In genomic region chr10:60218033-60218590, GRCm38 (mm10) we compare ENCODE assay signal across 9 mouse cellular contexts. TPM values are rescaled to one million over a fixed set of nuclear protein-coding genes. Genes with fewer than 3 reads are reported as not detected.
DNase-seq lines count a peak whose midpoint lies in the region; ATAC-seq and TF ChIP-seq lines count a peak whose summit lies in the region.
"Had no signal": no experiment of that assay in that cellular context is flagged by ENCODE, and none has a peak within 500 bp of the region (broad histone marks: within the 10 kb centered on the region; RNA-seq: fewer than 3 reads in every experiment).

No protein-coding gene starts in this region.

- H3K4me2 ChIP-seq in heart, postnatal 0 days (ENCODE audit: low read depth, low read length), result peak overlapping the region; percentile 80
- H3K4me2 ChIP-seq in hindbrain, embryonic 16.5 days (ENCODE audit: low read length), result peak overlapping the region; percentile 97
- H3K4me2 ChIP-seq in midbrain, embryonic 14.5 days (ENCODE audit: low read length), result peak overlapping the region; percentile 98

- no peak for TF ChIP-seq CTCF in heart, postnatal 0 days (IDR thresholded peaks at IDR 0.05; ENCODE audit: low read depth)
- TF ChIP-seq CTCF in cortical plate, adult 2 months (IDR thresholded peaks at IDR 0.05; ENCODE audit: extremely low read depth, insufficient read depth, low read length), result no peak

- H3K4me3 ChIP-seq in heart, postnatal 0 days (ENCODE audit: low read depth, low read length), result peak overlapping the region; percentile 56
- H3K4me3 ChIP-seq in cortical plate, adult 2 months (ENCODE audit: insufficient read depth, low read length), result peak overlapping the region; percentile 19; the same call in 1 of the 2 replicates
- H3K4me3 ChIP-seq in hindbrain, embryonic 16.5 days (ENCODE audit: low read length), result peak overlapping the region; percentile 60
- H3K4me3 ChIP-seq in midbrain, embryonic 14.5 days (replicated peaks; ENCODE audit: low read depth, low read length), result peak overlapping the region; percentile 51

- no peak for DNase-seq in heart, postnatal 0 days (ENCODE audit: low spot score)
- DNase-seq in heart, postnatal 25 days (ENCODE audit: low spot score), result no peak
- DNase-seq in midbrain, embryonic 14.5 days, result no peak
- DNase-seq in thymus, postnatal 4 days, result no peak
- no peak for DNase-seq in urinary bladder, postnatal 10 days (ENCODE audit: low spot score)
- no peak for DNase-seq in urinary bladder, adult 18-20 months (ENCODE audit: low spot score in 2 of 2)

- H3K27me3 ChIP-seq in heart, postnatal 0 days (ENCODE audit: control insufficient read depth, insufficient read depth, low read length), result peaks cover 62% of the 10 kb centered on the region
- H3K27me3 ChIP-seq in hindbrain, embryonic 16.5 days (replicated peaks; ENCODE audit: control insufficient read depth, insufficient read depth, low read length), result peaks cover 12% of the 10 kb centered on the region
- no peaks in the 10 kb centered on the region; the same call in 1 of the 2 replicates for H3K27me3 ChIP-seq in midbrain, embryonic 14.5 days (ENCODE audit: control insufficient read depth, insufficient read depth, low read length)

- 15% methylated on average over 18 of the region's 18 CpGs for WGBS in heart, postnatal 0 days
- 5% methylated on average over 18 of the region's 18 CpGs for WGBS in hindbrain, embryonic 16.5 days
- 3% methylated on average over 18 of the region's 18 CpGs for WGBS in midbrain, embryonic 14.5 days

- H3K9me3 ChIP-seq in heart, postnatal 0 days (replicated peaks; ENCODE audit: control insufficient read depth, low read length), result no peaks in the 10 kb centered on the region
- no peaks in the 10 kb centered on the region for H3K9me3 ChIP-seq in hindbrain, embryonic 16.5 days (ENCODE audit: control insufficient read depth, low read length)
- H3K9me3 ChIP-seq in midbrain, embryonic 14.5 days (ENCODE audit: control insufficient read depth, low read length), result no peaks in the 10 kb centered on the region

- no peak for TF ChIP-seq EP300 in heart, postnatal 0 days (IDR thresholded peaks at IDR 0.05; ENCODE audit: low read depth)

- H3K27ac ChIP-seq in heart, postnatal 0 days (ENCODE audit: low read depth), result 0 out of 2 replicates have a peak overlapping the region, but pooled peaks have one; percentile 36
- H3K27ac ChIP-seq in cortical plate, adult 2 months (ENCODE audit: insufficient read depth, low read length), result no peak overlapping the region
- H3K27ac ChIP-seq in hindbrain, embryonic 16.5 days (ENCODE audit: low read depth, low read length), result peak overlapping the region; percentile 73
- H3K27ac ChIP-seq in midbrain, embryonic 14.5 days (replicated peaks; ENCODE audit: low read depth, low read length), result no peak overlapping the region

- no peaks in the 10 kb centered on the region for H3K4me1 ChIP-seq in heart, postnatal 0 days (ENCODE audit: control insufficient read depth, insufficient read depth)
- H3K4me1 ChIP-seq in cortical plate, adult 2 months (ENCODE audit: control insufficient read depth, insufficient read depth, low read length), result peaks cover 7% of the 10 kb centered on the region
- peaks cover 19% of the 10 kb centered on the region for H3K4me1 ChIP-seq in hindbrain, embryonic 16.5 days (ENCODE audit: control insufficient read depth, insufficient read depth, low read depth, low read length)
- peaks cover 24% of the 10 kb centered on the region for H3K4me1 ChIP-seq in midbrain, embryonic 14.5 days (ENCODE audit: control insufficient read depth, insufficient read depth, low read length)

- no peaks in the 10 kb centered on the region for H3K36me3 ChIP-seq in heart, postnatal 0 days (replicated peaks; ENCODE audit: control insufficient read depth, insufficient read depth, low read length)
- no peaks in the 10 kb centered on the region for H3K36me3 ChIP-seq in hindbrain, embryonic 16.5 days (ENCODE audit: control insufficient read depth, insufficient read depth, low read length)
- H3K36me3 ChIP-seq in midbrain, embryonic 14.5 days (ENCODE audit: control insufficient read depth, insufficient read depth, low read length), result no peaks in the 10 kb centered on the region

- TF ChIP-seq POLR2A in cortical plate, adult 2 months (IDR thresholded peaks at IDR 0.05; ENCODE audit: extremely low read depth, insufficient read depth, low read length), result no peak

- H3K9ac ChIP-seq in heart, postnatal 0 days (replicated peaks; ENCODE audit: low read depth, low read length), result no peak overlapping the region
- H3K9ac ChIP-seq in hindbrain, embryonic 16.5 days (ENCODE audit: low read depth, low read length), result peak overlapping the region; percentile 72
- peak overlapping the region; percentile 57; the same call in 1 of the 2 replicates for H3K9ac ChIP-seq in midbrain, embryonic 14.5 days (replicated peaks; ENCODE audit: low read length)

- intact Hi-C loops in heart, postnatal 25 days (cut with DNase I), result no loop called here

- ATAC-seq in heart, postnatal 0 days (ENCODE audit: insufficient read depth, low read depth), result no peak
- ATAC-seq in hindbrain, embryonic 16.5 days, result no peak
- no peak for ATAC-seq in midbrain, embryonic 14.5 days (ENCODE audit: low FRiP score, low TSS enrichment)

RNA-seq across cellular contexts. Expression of gene Chst3, which starts 0.9 kb away (rescaled TPM):
- total RNA-seq in heart, postnatal 0 days (2014; rRNA removed; ENCODE audit: low replicate concordance), result 2.2 and 2.4 TPM in 2 replicates
- 0.20 and 0.27 TPM in 2 replicates for polyA plus RNA-seq in heart, postnatal 0 days (2015; fragmentation: Nextera tagmentation; extraction: Ambion mirVana)
- total RNA-seq in heart, postnatal 25 days (2021), result under 1 TPM; 0.84 to 0.99 TPM
- polyA plus RNA-seq in cortical plate, adult 2 months (2012; rRNA removed), result 1.4 and 2.0 TPM in 2 replicates
- 1.7 and 1.9 TPM in 2 replicates for polyA plus RNA-seq in hindbrain, embryonic 16.5 days (2015; fragmentation: Nextera tagmentation; extraction: Ambion mirVana)
- polyA plus RNA-seq in midbrain, embryonic 14.5 days (2014; fragmentation: Nextera tagmentation; extraction: Ambion mirVana), result 0.86 and 0.94 TPM in 2 replicates
- total RNA-seq: MEL had no signal

RNA-seq across cellular contexts. Expression of gene Psap, which starts 59.3 kb away (rescaled TPM):
- 464 and 479 TPM in 2 replicates for total RNA-seq in heart, postnatal 0 days (2014; rRNA removed; ENCODE audit: low replicate concordance)
- 135 and 139 TPM in 2 replicates for polyA plus RNA-seq in heart, postnatal 0 days (2015; fragmentation: Nextera tagmentation; extraction: Ambion mirVana)
- 1,000 to 10,000 TPM in 1 of 2 experiments, 100 to 1,000 TPM in 1; 984 to 1,036 TPM for total RNA-seq in heart, postnatal 25 days (2021)
- 1,890 and 1,956 TPM in 2 replicates for polyA plus RNA-seq in cortical plate, adult 2 months (2012; rRNA removed)
- polyA plus RNA-seq in hindbrain, embryonic 16.5 days (2015; fragmentation: Nextera tagmentation; extraction: Ambion mirVana), result 218 and 239 TPM in 2 replicates
- 129 and 260 TPM in 2 replicates for polyA plus RNA-seq in midbrain, embryonic 14.5 days (2014; fragmentation: Nextera tagmentation; extraction: Ambion mirVana)

Comparison
In these comparisons a context has a peak if more than half of its experiments do, and no peak if none do; other contexts are left out.
1. H3K27ac ChIP-seq: peak in heart, postnatal 0 days (single experiment) and hindbrain, embryonic 16.5 days (single experiment); none in cortical plate, adult 2 months (single experiment) and midbrain, embryonic 14.5 days (single experiment).
2. Peak in every context shown above with its lines, with median percentiles within 50 percentile points of each other: H3K4me2 ChIP-seq and H3K4me3 ChIP-seq.